Mouse (Mus musculus) right cerebral cortex, postnatal 4 days (tissue): ENCODE results near the gene Iqsec2.
"Not testable (repeated sequence)": the region's sequence is repeated elsewhere in the genome, so short reads cannot be mapped to it uniquely, and the experiment has no call there.

ENCODE experiments used
- DNase-seq: peaks from one replicate; pipeline ENCODE4 v3.0.0-alpha.2; 2022

The Iqsec2 gene

GRCm38 (mm10) chrX:152179670-152180656 lies 35.9 kb downstream of the Iqsec2 start:
- DNase-seq, result no peak

GRCm38 (mm10) chrX:152187151-152187550 lies 43.1 kb downstream of the Iqsec2 start:
- DNase-seq, result no peak

GRCm38 (mm10) chrX:152191266-152191665 lies 47.2 kb downstream of the Iqsec2 start:
- no peak for DNase-seq

GRCm38 (mm10) chrX:152197814-152198648 lies 54.0 kb downstream of the Iqsec2 start:
- no peak for DNase-seq

GRCm38 (mm10) chrX:152201737-152202421 lies 57.8 kb downstream of the Iqsec2 start:
- no peak for DNase-seq

- no peak for DNase-seq
These were observed 58.5 kb downstream of the Iqsec2 start for GRCm38 (mm10) chrX:152202422-152203103.

GRCm38 (mm10) chrX:152203247-152203646 lies 59.2 kb downstream of the Iqsec2 start:
- DNase-seq, result no peak

GRCm38 (mm10) chrX:152205486-152205885 lies 61.4 kb downstream of the Iqsec2 start:
- DNase-seq, result no peak

GRCm38 (mm10) chrX:152214703-152215102 lies 70.6 kb downstream of the Iqsec2 start:
- no peak for DNase-seq

- DNase-seq, result no peak
These were observed 74.5 kb downstream of the Iqsec2 start for GRCm38 (mm10) chrX:152218529-152218928.

GRCm38 (mm10) chrX:152221721-152222120 lies 77.7 kb downstream of the Iqsec2 start:
- no peak for DNase-seq

GRCm38 (mm10) chrX:152222226-152222625 lies 78.2 kb downstream of the Iqsec2 start:
- no peak for DNase-seq

GRCm38 (mm10) chrX:152223313-152223712 lies 79.2 kb downstream of the Iqsec2 start:
- DNase-seq, result no peak

- DNase-seq, result no peak
These were observed 80.2 kb downstream of the Iqsec2 start for GRCm38 (mm10) chrX:152224280-152224679.

GRCm38 (mm10) chrX:152232781-152233763 lies 89.0 kb downstream of the Iqsec2 start, which contains the start of gene Kdm5c:
TSS of gene Kdm5c (plus strand) at chrX:152233020.
- DNase-seq, result peak; percentile 89

- DNase-seq, result no peak
These were observed 90.1 kb downstream of the Iqsec2 start for GRCm38 (mm10) chrX:152234125-152234524.

GRCm38 (mm10) chrX:152235758-152236157 lies 91.7 kb downstream of the Iqsec2 start:
- DNase-seq, result no peak

- not testable (repeated sequence) for DNase-seq
These were observed 99.1 kb downstream of the Iqsec2 start for GRCm38 (mm10) chrX:152243140-152243539.

- no peak for DNase-seq
These were observed 100.6 kb downstream of the Iqsec2 start for GRCm38 (mm10) chrX:152244492-152245189.

GRCm38 (mm10) chrX:152271189-152271588 lies 127.1 kb downstream of the Iqsec2 start:
- DNase-seq, result no peak
